Mouse (Mus musculus) bone marrow, adult 2 months (tissue): ENCODE measurements around the gene 4933428G20Rik.

Experiments used
- CTCF ChIP-seq: fragments of 200-500 bp; IDR thresholded peaks from 2 replicates; pipeline ENCODE4 v1.5.1; 2011; ENCODE audit warnings: low read length, control low read depth; ENCODE audit not compliant: control insufficient read depth, insufficient read depth
- POLR2A ChIP-seq: fragments of 200-500 bp; IDR thresholded peaks from 2 replicates; pipeline ENCODE4 v1.6.1; 2011; ENCODE audit warnings: low read depth, mild to moderate bottlenecking, control low read depth, low read length, borderline replicate concordance; ENCODE audit not compliant: control insufficient read depth

DNA sequence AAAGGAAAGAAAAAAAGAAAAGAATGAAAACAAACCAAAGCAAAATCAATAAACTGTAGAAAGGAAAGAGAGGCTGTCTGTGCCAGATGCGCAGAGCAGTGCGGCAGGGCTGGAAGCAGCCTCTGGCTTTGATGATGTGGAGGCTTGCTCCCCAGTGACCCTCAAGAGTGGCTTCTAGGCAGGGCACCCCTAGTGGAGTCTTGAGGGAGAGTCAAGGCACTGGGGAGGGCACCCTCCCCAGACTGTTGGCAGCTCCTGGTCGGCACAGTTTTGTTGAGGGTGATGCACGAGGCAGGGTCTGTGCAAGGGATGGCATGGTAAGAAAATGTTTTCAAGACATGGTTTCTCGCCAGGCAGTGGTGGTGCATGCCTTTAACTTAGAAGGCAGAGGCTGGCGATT is 37.6 kb downstream of the 4933428G20Rik start:
- TF ChIP-seq POLR2A (no peak), CTCF (no peak)
